Mouse (Mus musculus) cerebellum, adult 11-12 months (tissue): Measurements from ENCODE around the gene Cacna1i.

Source experiments
- DNase-seq: peaks from one replicate; pipeline ENCODE4 v3.0.0; 2022

The Cacna1i gene

GRCm38 (mm10) chr15:80286851-80287415, at the start of gene Cacna1i:
Gene Cacna1i, plus strand, starts transcription at chr15:80287238.
- peak; percentile 79 for DNase-seq

- DNase-seq, result peak; percentile 71
These were observed 38.9 kb upstream of the Cacna1i start for GRCm38 (mm10) chr15:80248135-80248534.

- no peak for DNase-seq
These were observed 38.4 kb upstream of the Cacna1i start for GRCm38 (mm10) chr15:80248596-80248995.

- DNase-seq, result no peak
These were observed 37.4 kb upstream of the Cacna1i start for GRCm38 (mm10) chr15:80249672-80250071.

- DNase-seq, result no peak
These were observed 36.5 kb upstream of the Cacna1i start for GRCm38 (mm10) chr15:80250586-80250985.

- DNase-seq, result no peak
These were observed 33.5 kb upstream of the Cacna1i start for GRCm38 (mm10) chr15:80253530-80253929.

GRCm38 (mm10) chr15:80254207-80254606, 32.8 kb upstream of the Cacna1i start:
- DNase-seq, result peak; percentile 53

GRCm38 (mm10) chr15:80254847-80255645, 32.0 kb upstream of the Cacna1i start, which contains the start of gene Atf4:
Gene Atf4, plus strand, starts transcription at chr15:80255184.
- peak; percentile 100 for DNase-seq

- DNase-seq, result peak; percentile 79
These were observed 31.4 kb upstream of the Cacna1i start for GRCm38 (mm10) chr15:80255646-80256121.

- DNase-seq, result no peak
These were observed 30.8 kb upstream of the Cacna1i start for GRCm38 (mm10) chr15:80256242-80256641.

- no peak for DNase-seq
These were observed 30.1 kb upstream of the Cacna1i start for GRCm38 (mm10) chr15:80256656-80257601.

- DNase-seq, result peak; percentile 67
These were observed 29.3 kb upstream of the Cacna1i start for GRCm38 (mm10) chr15:80257602-80258239.

- DNase-seq, result no peak
These were observed 28.5 kb upstream of the Cacna1i start for GRCm38 (mm10) chr15:80258240-80259170.

GRCm38 (mm10) chr15:80259406-80260045, 27.5 kb upstream of the Cacna1i start:
- no peak for DNase-seq

- DNase-seq, result peak; percentile 86
These were observed 26.4 kb upstream of the Cacna1i start for GRCm38 (mm10) chr15:80260677-80261076.

- DNase-seq, result no peak
These were observed 25.9 kb upstream of the Cacna1i start for GRCm38 (mm10) chr15:80261100-80261499.

- DNase-seq, result peak; percentile 85
These were observed 23.1 kb upstream of the Cacna1i start, which contains the start of gene Rps19bp1 for GRCm38 (mm10) chr15:80263610-80264575. Gene Rps19bp1, minus strand, starts transcription at chr15:80264315.

- DNase-seq, result peak; percentile 83
These were observed 20.8 kb upstream of the Cacna1i start for GRCm38 (mm10) chr15:80266281-80266680.

GRCm38 (mm10) chr15:80271858-80272396, 15.1 kb upstream of the Cacna1i start:
- DNase-seq, result no peak
